Mouse (Mus musculus) kidney, embryonic 14.5 days (tissue): ENCODE results near the gene Mpzl1. TPM values are rescaled to one million over a fixed set of nuclear protein-coding genes. Genes with fewer than 3 reads are reported as not detected.

Source experiments
- polyA plus RNA-seq: library from polyadenylated mRNA; unstranded; fragments of >200 nt; fragmentation: Nextera tagmentation; extraction: Ambion mirVana; gene quantifications from 2 replicates; pipeline ENCODE4 v1.2.1, GENCODE M21; 2014

Mpzl1 gene
- polyA plus RNA-seq, 1 experiment from 2014 or later, result 253 TPM

Other genes with a start within 250 kb of the Mpzl1 start
- gene Dcaf6, start 174.1 kb downstream of the Mpzl1 start, polyA plus RNA-seq, result 11.6 and 18.4 TPM in 2 replicates
- 212 TPM in 2 replicates for gene Mpc2, start 173.9 kb downstream of the Mpzl1 start, polyA plus RNA-seq
- gene Adcy10, start 149.4 kb downstream of the Mpzl1 start, polyA plus RNA-seq, result 0.18 and 0.19 TPM in 2 replicates
- gene Rcsd1, start 75.2 kb upstream of the Mpzl1 start, polyA plus RNA-seq, result 29.4 and 44.4 TPM in 2 replicates
- gene Creg1, start 129.2 kb upstream of the Mpzl1 start, polyA plus RNA-seq, result 53.8 and 56.9 TPM in 2 replicates
- 0.88 and 1.2 TPM in 2 replicates for gene Cd247, start 154.1 kb upstream of the Mpzl1 start, polyA plus RNA-seq